Mouse (Mus musculus): ENCODE data around the gene Cotl1.
"Not testable (repeated sequence)": the region's sequence is repeated elsewhere in the genome, so short reads cannot be mapped to it uniquely, and the experiment has no call there.

Gene Cotl1

GRCm38 (mm10) chr8:119840275-119840808 is at the start of gene Cotl1:
Gene Cotl1, minus strand, starts transcription at chr8:119840544.
- peak; percentile 99 for DNase-seq

DNA sequence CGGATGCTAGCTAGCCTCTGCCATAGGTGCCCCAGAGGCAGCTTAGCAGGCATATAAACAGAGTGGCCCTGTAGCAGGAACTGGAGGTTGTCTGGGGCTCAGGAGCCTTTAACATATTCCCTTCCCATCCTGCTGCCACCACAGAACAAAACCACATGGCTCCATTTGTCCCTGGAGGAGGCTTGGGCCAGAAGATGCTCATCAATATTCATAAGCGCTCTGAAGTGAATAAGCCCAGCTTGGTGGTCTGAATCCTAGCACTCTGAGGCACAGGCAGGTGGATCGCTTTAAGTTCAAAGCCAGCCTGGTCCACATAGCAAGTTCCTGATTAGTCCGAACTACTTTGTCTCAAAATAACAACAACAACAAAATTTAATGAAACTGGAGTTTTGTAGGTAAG is 47.7 kb upstream of the Cotl1 start:
- DNase-seq = no peak

- DNase-seq = peak; percentile 73
Observed at GRCm38 (mm10) chr8:119887130-119887529, 46.8 kb upstream of the Cotl1 start.

- no peak for DNase-seq
Observed at GRCm38 (mm10) chr8:119885612-119886011, 45.3 kb upstream of the Cotl1 start.

- DNase-seq = no peak
Observed at GRCm38 (mm10) chr8:119883281-119883680, 42.9 kb upstream of the Cotl1 start.

DNA sequence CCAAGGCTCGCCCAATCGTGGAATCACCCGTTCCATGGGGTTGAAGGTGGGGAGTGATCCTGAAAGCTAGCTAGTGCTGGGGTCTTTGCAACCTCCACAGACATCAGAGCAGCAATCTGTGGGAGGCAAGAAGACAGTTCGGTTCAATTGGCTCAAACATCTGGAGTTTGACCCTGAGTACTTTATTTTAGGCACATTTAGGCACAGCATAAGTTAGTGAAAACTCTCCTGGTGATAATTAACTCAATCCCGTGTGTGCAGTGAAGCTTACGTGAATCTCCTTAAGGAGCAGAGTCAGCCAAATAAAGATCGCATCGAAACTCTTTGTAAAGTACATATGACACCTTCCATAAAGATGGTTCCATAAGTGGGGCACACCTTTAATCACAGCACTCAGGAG is 41.6 kb upstream of the Cotl1 start:
- DNase-seq = no peak

DNA sequence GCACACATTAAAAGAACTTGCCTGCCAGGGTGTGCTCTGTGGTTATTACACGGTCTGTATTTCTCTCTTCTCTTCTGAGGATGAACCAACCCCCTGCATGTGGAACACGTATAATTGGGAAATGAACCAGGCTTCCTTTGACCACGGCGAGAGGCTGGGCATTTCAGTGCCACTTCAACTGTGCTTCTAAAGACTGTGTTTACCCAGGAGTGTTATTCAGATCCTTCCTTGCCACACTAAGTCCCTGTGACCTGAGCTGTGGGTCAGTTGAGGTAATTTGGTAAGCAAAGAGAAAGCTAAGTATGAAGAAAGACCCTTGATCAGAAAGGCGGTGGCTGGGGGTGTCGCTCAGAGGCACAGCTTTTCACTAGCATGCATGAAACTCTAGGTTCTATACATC is 41.0 kb upstream of the Cotl1 start:
- no peak for DNase-seq

DNA sequence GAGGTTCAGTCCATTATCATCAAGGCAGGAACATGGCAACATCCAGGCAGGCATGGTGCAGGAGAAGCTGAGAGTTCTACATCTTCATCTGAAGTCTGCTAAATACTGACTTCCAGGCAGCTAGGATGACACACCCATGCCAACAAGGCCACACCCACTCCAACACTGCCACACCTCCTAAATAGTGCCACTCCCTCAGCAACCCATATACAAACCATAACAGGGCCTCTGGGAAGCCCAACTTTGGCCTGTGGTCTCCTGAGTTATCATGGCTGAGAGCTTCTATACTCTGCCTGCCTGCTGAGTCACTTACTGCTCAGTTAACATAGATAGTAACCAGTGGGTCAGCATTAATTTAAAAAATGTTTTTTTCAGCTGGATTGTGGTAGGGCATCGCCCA is 32.8 kb upstream of the Cotl1 start:
- DNase-seq = no peak

GRCm38 (mm10) chr8:119869616-119870015 is 29.3 kb upstream of the Cotl1 start:
- no peak for DNase-seq

GRCm38 (mm10) chr8:119862749-119863148 is 22.4 kb upstream of the Cotl1 start:
- no peak for DNase-seq

GRCm38 (mm10) chr8:119862390-119862734 is 22.0 kb upstream of the Cotl1 start:
- DNase-seq = no peak

- DNase-seq = peak; percentile 99
Observed at GRCm38 (mm10) chr8:119861706-119862389, 21.5 kb upstream of the Cotl1 start, which contains the start of gene Klhl36. Gene Klhl36, plus strand, starts transcription at chr8:119862266.

DNA sequence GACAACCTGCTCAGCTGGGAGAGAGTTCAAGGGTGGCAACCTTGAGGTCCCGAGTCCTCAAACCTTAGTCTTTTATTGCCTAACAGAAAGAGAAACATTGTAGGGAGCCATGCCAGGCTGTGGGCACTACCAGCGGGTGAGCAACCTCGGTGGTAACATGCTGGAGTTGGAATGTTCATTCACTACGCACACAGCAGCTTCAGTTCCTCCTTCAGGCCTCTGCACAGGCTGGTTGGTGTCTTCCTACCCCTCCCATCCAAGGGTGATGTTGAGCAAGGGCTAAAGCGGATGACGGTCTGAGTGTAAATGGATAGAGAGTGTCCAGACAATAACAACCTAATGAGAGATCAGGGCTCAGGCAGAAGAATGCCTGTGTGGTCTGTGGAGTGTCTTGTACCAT is 17.4 kb upstream of the Cotl1 start:
- DNase-seq = no peak

DNA sequence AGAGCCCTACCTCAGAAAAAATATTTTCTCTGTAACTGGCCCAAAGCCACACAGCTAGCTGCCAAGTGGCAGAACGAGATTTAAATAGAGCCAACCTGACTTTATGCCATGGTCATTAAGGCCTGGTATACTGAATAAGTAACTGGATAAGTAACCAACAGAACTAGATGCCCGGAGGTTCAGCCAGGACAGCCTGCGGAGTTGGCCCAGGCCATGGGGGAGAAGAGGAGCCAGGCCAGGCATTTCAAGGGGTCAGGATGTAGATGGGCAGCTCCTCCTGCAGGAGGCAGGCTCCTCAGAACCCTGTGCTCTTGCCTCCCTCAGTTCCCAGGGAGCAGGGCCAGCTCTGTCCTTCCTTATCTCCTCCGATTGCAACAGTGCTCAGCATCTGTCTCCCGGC is 15.3 kb upstream of the Cotl1 start:
- DNase-seq = no peak

- no peak for DNase-seq
Observed at GRCm38 (mm10) chr8:119854035-119854434, 13.7 kb upstream of the Cotl1 start.

DNA sequence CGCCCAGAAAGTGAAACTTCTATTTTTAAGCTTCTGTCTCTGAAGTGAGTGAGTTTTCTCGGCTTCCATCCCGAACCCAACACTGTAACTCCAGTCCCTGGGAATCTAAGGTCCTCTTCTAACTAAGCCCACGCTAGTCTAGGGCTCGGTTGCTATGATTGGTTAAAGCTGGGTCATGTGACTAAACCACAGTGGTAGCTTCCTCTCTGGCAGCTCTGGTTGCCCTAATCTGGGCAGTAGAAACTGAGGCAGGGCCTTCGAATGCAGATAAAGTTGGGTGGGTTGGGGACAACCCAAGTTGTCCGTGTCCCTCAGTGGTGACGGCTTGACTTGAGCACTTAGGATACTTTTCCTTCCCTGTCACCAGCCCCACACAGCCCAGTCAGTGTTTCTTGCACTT is 13.2 kb upstream of the Cotl1 start:
- no peak for DNase-seq

- DNase-seq = no peak
Observed at GRCm38 (mm10) chr8:119847232-119847922, 7.0 kb upstream of the Cotl1 start.

- not testable (repeated sequence) for DNase-seq
Observed at GRCm38 (mm10) chr8:119845741-119846140, 5.4 kb upstream of the Cotl1 start.

DNA sequence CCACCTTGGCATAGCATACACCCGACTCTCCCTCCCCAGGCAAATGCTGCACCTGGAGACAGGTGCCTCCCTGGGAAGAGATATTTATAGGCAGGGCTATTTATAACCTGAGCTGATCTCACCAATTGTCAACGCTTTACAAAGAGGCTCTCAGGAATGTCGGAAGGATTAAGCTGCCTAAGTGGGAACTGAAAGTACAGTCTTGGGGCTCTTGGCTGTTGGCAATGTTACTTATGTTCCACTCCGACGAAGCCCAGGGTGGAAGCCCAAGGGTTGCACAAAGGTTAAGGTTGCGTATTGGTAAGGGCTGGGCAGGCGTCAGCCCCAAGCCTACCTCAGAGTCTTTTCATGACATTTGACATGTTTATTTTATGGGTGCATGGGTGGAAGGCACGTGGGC is 4.2 kb upstream of the Cotl1 start:
- no peak for DNase-seq

- DNase-seq = peak; percentile 89
Observed at GRCm38 (mm10) chr8:119843444-119843843, 3.1 kb upstream of the Cotl1 start.

DNA sequence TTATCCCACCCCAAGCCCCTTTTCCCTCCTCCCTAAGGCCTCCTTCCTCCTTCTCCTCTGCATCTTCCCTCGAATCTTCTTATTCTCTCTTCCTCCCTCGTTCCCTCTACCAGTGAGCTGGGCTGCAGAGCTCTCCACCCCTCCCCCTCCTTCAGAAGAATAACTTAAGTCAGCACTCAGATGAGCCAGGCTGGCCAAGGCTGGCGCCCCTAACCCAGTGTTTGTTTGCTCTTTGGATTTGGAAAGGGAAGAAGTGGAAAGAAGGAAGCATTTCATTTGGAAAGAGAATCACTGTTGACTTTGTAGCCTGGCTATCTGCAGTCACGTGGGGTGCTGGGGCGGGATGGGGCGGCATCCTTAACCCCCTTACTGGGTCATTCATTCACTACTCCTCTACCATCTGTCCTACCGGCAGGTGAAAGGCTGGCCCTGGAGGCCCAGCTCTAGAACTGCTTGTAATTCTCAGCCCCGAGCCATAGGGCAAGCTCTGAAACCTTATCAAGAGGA is 614 bp upstream of the Cotl1 start:
- peak; percentile 44 for DNase-seq

DNA sequence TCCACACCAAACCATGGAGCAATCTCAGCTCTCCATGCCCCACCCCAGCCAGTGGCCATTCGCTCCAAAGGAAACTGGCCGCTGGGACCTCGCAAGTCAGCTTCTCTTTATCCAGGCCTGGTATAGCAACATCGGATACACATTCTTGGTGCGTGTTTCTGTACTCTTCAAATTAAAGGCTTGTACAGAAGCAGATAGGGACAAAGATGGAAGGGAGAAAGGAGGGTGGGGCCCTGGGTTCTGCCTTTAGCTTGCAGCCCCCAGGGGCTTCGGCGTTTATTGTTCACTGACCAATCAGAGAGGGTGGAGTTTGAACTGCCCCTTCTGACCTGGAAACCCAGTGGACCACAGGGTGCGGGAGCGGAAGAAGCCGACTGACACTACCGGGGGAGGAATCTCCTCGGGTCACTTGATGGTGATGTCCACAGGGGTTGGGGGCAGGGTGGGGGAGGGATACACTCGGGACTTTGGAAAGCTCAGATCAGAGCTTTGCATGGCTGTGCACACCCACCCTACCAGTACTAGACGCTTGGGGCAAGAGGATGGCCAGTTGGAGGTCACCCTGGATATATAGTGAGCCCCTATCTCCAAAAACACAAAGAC is 824 bp downstream of the Cotl1 start:
- DNase-seq = no peak

DNA sequence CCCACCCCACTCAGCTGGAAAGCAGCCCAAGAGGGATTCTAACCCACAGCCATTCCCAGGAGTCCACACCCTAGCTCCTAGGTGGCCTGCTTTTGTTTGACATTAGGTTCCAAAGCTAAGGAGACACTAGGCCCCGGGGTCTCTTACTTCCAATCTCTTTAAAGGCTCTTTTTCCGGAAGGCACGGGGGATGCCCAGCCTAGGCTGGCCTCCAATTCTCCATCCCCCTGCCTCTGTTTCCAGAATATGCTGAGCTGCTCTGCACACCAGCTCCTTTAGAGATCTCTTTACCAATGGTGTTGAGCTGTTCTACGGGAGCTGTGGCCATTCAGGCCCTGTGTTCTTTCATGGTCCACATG is 1.4 kb downstream of the Cotl1 start:
- DNase-seq = no peak
